Mouse (Mus musculus): ENCODE measurements at regions not wholly inside any gene's neighbourhood (a gene's known extent, or its start where the extent isn't known, plus 50 kb on each side); places are given as distances from the start of the nearest gene placed in this dataset.

- TF ChIP-seq POLR2A (IDR thresholded peaks at IDR 0.05; ENCODE audit: extremely low read depth, insufficient read depth, low read length): no peak
- no peak for TF ChIP-seq CTCF (IDR thresholded peaks at IDR 0.05; ENCODE audit: low read depth, low read length)
Observed at GRCm38 (mm10) chr9:91059460-91059859, 302.8 kb upstream of the Zic4 start.
